Mouse (Mus musculus) myocyte (in vitro differentiated cells): Measurements from ENCODE around the gene Ltbp1.

Experiments used
- POLR2A ChIP-seq: IDR thresholded peaks from one replicate; pipeline ENCODE4 v1.6.1; 2011; ENCODE audit warnings: low read depth, mild to moderate bottlenecking, control low read depth, moderate library complexity; ENCODE audit not compliant: insufficient read length
- POLR2AphosphoS2 ChIP-seq: IDR thresholded peaks from one replicate; pipeline ENCODE4 v1.6.1; 2011; ENCODE audit warnings: low read depth, control low read depth; ENCODE audit not compliant: insufficient read length

DNA sequence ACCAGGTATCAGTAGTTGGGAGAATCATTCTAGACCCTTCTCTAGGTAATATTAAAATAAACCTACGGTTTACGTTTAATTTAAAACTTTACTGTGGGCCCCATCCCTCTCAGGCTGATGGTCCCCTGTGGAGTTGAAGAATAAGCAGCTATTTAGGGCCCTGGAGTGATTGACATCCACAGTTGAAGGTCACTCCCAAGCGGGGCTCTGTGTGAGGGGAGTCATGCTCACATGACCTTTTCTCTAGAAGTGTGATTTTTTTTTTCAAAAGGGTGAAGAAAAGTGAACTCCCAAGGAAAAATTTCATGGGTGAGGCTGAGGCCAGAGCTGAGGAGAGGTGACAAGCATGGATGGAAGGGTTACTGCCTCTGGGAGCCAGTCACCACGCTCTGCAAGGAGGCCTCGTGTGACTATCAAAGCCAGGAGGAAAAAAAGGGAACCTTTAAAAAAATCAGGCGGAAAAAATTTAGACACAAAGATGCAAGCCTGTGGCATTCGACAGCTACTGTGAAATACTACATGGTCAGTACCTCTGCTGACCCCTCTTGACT is 38.0 kb upstream of the Ltbp1 start:
- TF ChIP-seq POLR2A = no peak
- TF ChIP-seq POLR2AphosphoS2 = no peak
